Mouse (Mus musculus) midbrain, embryonic 13.5 days (tissue): ENCODE measurements at regions not wholly inside any gene's neighbourhood (a gene's known extent, or its start where the extent isn't known, plus 50 kb on each side); places are given as distances from the start of the nearest gene placed in this dataset.
A peak's percentile ranks its signal among the peaks of the same experiment; 100 is the strongest.

ENCODE experiments used
- ATAC-seq: fragments of 200-750 bp; cut with Nextera tagmentation; 2 replicates; pipeline ENCODE4 v1.8.0; 2017; ENCODE audit warnings: mild to moderate bottlenecking, moderate TSS enrichment, moderate library complexity
- H3K27ac ChIP-seq: fragments of 300-500 bp; sonication (generic); 2 replicates; pipeline ENCODE4 v1.5.1; 2015; ENCODE audit warnings: inconsistent platforms, mild to moderate bottlenecking, moderate library complexity
- H3K27me3 ChIP-seq: fragments of 300-500 bp; sonication (generic); 2 replicates; pipeline ENCODE4 v1.6.1; 2015; ENCODE audit warnings: mild to moderate bottlenecking, inconsistent platforms
- H3K36me3 ChIP-seq: fragments of 300-500 bp; sonication (generic); 2 replicates; pipeline ENCODE4 v1.6.1; 2015; ENCODE audit warnings: mild to moderate bottlenecking, inconsistent platforms
- H3K4me1 ChIP-seq: fragments of 300-500 bp; sonication (generic); replicated peaks from 2 replicates; pipeline ENCODE4 v1.6.1; 2015; ENCODE audit warnings: inconsistent platforms
- H3K4me2 ChIP-seq: fragments of 300-500 bp; sonication (generic); replicated peaks from 2 replicates; pipeline ENCODE4 v1.6.1; 2015; ENCODE audit warnings: moderate library complexity, mild to moderate bottlenecking, inconsistent platforms
- H3K4me3 ChIP-seq: fragments of 300-500 bp; sonication (generic); replicated peaks from 2 replicates; pipeline ENCODE4 v1.5.1; 2015; ENCODE audit warnings: mild to moderate bottlenecking, inconsistent platforms
- H3K9ac ChIP-seq: fragments of 300-500 bp; sonication (generic); replicated peaks from 2 replicates; pipeline ENCODE4 v1.6.1; 2015; ENCODE audit warnings: mild to moderate bottlenecking, inconsistent platforms
- H3K9me3 ChIP-seq: fragments of 300-500 bp; sonication (generic); 2 replicates; pipeline ENCODE4 v1.6.1; 2016; ENCODE audit warnings: mild to moderate bottlenecking, inconsistent platforms
- WGBS: fragments of 180-500 bp; shearing (Covaris S2); methylation state at CpG from one replicate; pipeline ENCODE4 v1.1.7; 2015; 5-methylcytosine and 5-hydroxymethylcytosine counted together

- no peak overlapping the region for H3K4me2 ChIP-seq
- H3K9ac ChIP-seq: no peak overlapping the region
- H3K9me3 ChIP-seq: peaks cover 6% of the 10 kb centered on the region
- no peak overlapping the region for H3K4me3 ChIP-seq
- no peaks in the 10 kb centered on the region for H3K4me1 ChIP-seq
- no peak for ATAC-seq
- no peak overlapping the region for H3K27ac ChIP-seq
- 33% methylated on average over 6 of the region's 6 CpGs for WGBS
- no peaks in the 10 kb centered on the region for H3K27me3 ChIP-seq
- H3K36me3 ChIP-seq: no peaks in the 10 kb centered on the region
Measured at GRCm38 (mm10) chr2:94590494-94590893, 152.6 kb upstream of the Api5 start.

GRCm38 (mm10) chr2:94587255-94587654 is 149.3 kb upstream of the Api5 start:
- H3K4me1 ChIP-seq: no peaks in the 10 kb centered on the region
- ATAC-seq: no peak
- H3K36me3 ChIP-seq: no peaks in the 10 kb centered on the region
- 61% methylated on average over 1 of the region's 1 CpGs for WGBS
- peaks cover 6% of the 10 kb centered on the region for H3K9me3 ChIP-seq
- no peak overlapping the region for H3K4me2 ChIP-seq
- no peak overlapping the region for H3K4me3 ChIP-seq
- H3K27ac ChIP-seq: no peak overlapping the region
- H3K9ac ChIP-seq: no peak overlapping the region
- H3K27me3 ChIP-seq: no peaks in the 10 kb centered on the region

GRCm38 (mm10) chr2:94571646-94572045 is 133.7 kb upstream of the Api5 start:
- H3K36me3 ChIP-seq: no peaks in the 10 kb centered on the region
- ATAC-seq: peak; percentile 74
- H3K9ac ChIP-seq: no peak overlapping the region

GRCm38 (mm10) chr2:94541230-94541905 is 103.4 kb upstream of the Api5 start:
- Histone ChIP-seq H3K27ac (no peak overlapping the region), H3K4me2 (no peak overlapping the region), H3K9me3 (no peaks in the 10 kb centered on the region), H3K4me1 (no peaks in the 10 kb centered on the region), H3K27me3 (no peaks in the 10 kb centered on the region), H3K4me3 (no peak overlapping the region), H3K9ac (no peak overlapping the region), H3K36me3 (no peaks in the 10 kb centered on the region)
- 82% methylated on average over 3 of the region's 3 CpGs for WGBS
- ATAC-seq: no peak

More at GRCm38 (mm10) chr2:94571646-94572045, 133.7 kb upstream of the Api5 start:
- Histone ChIP-seq H3K4me3 (no peak overlapping the region), H3K9me3 (no peaks in the 10 kb centered on the region), H3K4me1 (no peaks in the 10 kb centered on the region), H3K27ac (no peak overlapping the region), H3K4me2 (no peak overlapping the region), H3K27me3 (no peaks in the 10 kb centered on the region)
- 8% methylated on average over 3 of the region's 3 CpGs for WGBS

GRCm38 (mm10) chr2:94536631-94537030 is 98.7 kb upstream of the Api5 start:
- Histone ChIP-seq H3K4me3 (no peak overlapping the region), H3K4me2 (no peak overlapping the region), H3K27ac (no peak overlapping the region), H3K27me3 (no peaks in the 10 kb centered on the region), H3K4me1 (no peaks in the 10 kb centered on the region), H3K9ac (no peak overlapping the region), H3K36me3 (no peaks in the 10 kb centered on the region), H3K9me3 (no peaks in the 10 kb centered on the region)
- ATAC-seq: no peak
- WGBS: 88% methylated on average over 4 of the region's 4 CpGs

GRCm38 (mm10) chr2:94531175-94531574 is 93.2 kb upstream of the Api5 start:
- H3K36me3 ChIP-seq: no peaks in the 10 kb centered on the region
- 38% methylated on average over 5 of the region's 5 CpGs for WGBS

GRCm38 (mm10) chr2:94524536-94524935 is 86.6 kb upstream of the Api5 start:
- Histone ChIP-seq H3K4me2 (no peak overlapping the region), H3K27ac (no peak overlapping the region), H3K4me1 (no peaks in the 10 kb centered on the region), H3K36me3 (no peaks in the 10 kb centered on the region), H3K9me3 (no peaks in the 10 kb centered on the region), H3K4me3 (no peak overlapping the region), H3K27me3 (no peaks in the 10 kb centered on the region), H3K9ac (no peak overlapping the region)
- no peak for ATAC-seq
- WGBS: 36% methylated on average over 6 of the region's 6 CpGs

More at GRCm38 (mm10) chr2:94531175-94531574, 93.2 kb upstream of the Api5 start:
- Histone ChIP-seq H3K27me3 (no peaks in the 10 kb centered on the region), H3K4me3 (no peak overlapping the region), H3K4me2 (no peak overlapping the region), H3K27ac (no peak overlapping the region), H3K4me1 (peaks cover 5% of the 10 kb centered on the region; the same call in 1 of the 2 replicates), H3K9ac (no peak overlapping the region), H3K9me3 (no peaks in the 10 kb centered on the region)
- ATAC-seq: no peak

- H3K4me1 ChIP-seq: no peaks in the 10 kb centered on the region
- H3K9ac ChIP-seq: no peak overlapping the region
- H3K9me3 ChIP-seq: no peaks in the 10 kb centered on the region
- no peak overlapping the region for H3K27ac ChIP-seq
- H3K4me2 ChIP-seq: no peak overlapping the region
- no peaks in the 10 kb centered on the region for H3K36me3 ChIP-seq
- no peak overlapping the region for H3K4me3 ChIP-seq
- WGBS: 89% methylated on average over 1 of the region's 1 CpGs
- ATAC-seq: no peak
- no peaks in the 10 kb centered on the region for H3K27me3 ChIP-seq
Measured at GRCm38 (mm10) chr2:94516866-94517265, 78.9 kb upstream of the Api5 start.

GRCm38 (mm10) chr2:94512027-94512426 is 74.1 kb upstream of the Api5 start:
- Histone ChIP-seq H3K9me3 (no peaks in the 10 kb centered on the region), H3K4me1 (no peaks in the 10 kb centered on the region), H3K9ac (no peak overlapping the region), H3K27ac (no peak overlapping the region), H3K27me3 (no peaks in the 10 kb centered on the region), H3K36me3 (no peaks in the 10 kb centered on the region), H3K4me3 (no peak overlapping the region), H3K4me2 (no peak overlapping the region)
- no peak for ATAC-seq
- WGBS: 62% methylated on average over 3 of the region's 3 CpGs

- H3K4me2 ChIP-seq: no peak overlapping the region
- H3K4me1 ChIP-seq: no peaks in the 10 kb centered on the region
- no peaks in the 10 kb centered on the region for H3K27me3 ChIP-seq
- 34% methylated on average over 2 of the region's 2 CpGs for WGBS
- ATAC-seq: no peak
- H3K9ac ChIP-seq: no peak overlapping the region
- no peaks in the 10 kb centered on the region for H3K9me3 ChIP-seq
- no peak overlapping the region for H3K27ac ChIP-seq
- no peak overlapping the region for H3K4me3 ChIP-seq
- no peaks in the 10 kb centered on the region for H3K36me3 ChIP-seq
Measured at GRCm38 (mm10) chr2:94500649-94501048, 62.7 kb upstream of the Api5 start.

- no peak overlapping the region for H3K27ac ChIP-seq
- H3K4me1 ChIP-seq: no peaks in the 10 kb centered on the region
- WGBS: 76% methylated on average over 2 of the region's 2 CpGs
- H3K4me2 ChIP-seq: no peak overlapping the region
- no peaks in the 10 kb centered on the region for H3K36me3 ChIP-seq
- H3K4me3 ChIP-seq: no peak overlapping the region
- no peak for ATAC-seq
- H3K9ac ChIP-seq: no peak overlapping the region
- H3K27me3 ChIP-seq: no peaks in the 10 kb centered on the region
- no peaks in the 10 kb centered on the region for H3K9me3 ChIP-seq
Measured at GRCm38 (mm10) chr2:94498516-94498915, 60.6 kb upstream of the Api5 start.
